Mouse (Mus musculus): ENCODE data around the gene Stox1. TPM values are rescaled to one million over a fixed set of nuclear protein-coding genes. Genes with fewer than 3 reads are reported as not detected.

Stox1 gene
- total RNA-seq (2023), result 0.21 TPM

DNA sequence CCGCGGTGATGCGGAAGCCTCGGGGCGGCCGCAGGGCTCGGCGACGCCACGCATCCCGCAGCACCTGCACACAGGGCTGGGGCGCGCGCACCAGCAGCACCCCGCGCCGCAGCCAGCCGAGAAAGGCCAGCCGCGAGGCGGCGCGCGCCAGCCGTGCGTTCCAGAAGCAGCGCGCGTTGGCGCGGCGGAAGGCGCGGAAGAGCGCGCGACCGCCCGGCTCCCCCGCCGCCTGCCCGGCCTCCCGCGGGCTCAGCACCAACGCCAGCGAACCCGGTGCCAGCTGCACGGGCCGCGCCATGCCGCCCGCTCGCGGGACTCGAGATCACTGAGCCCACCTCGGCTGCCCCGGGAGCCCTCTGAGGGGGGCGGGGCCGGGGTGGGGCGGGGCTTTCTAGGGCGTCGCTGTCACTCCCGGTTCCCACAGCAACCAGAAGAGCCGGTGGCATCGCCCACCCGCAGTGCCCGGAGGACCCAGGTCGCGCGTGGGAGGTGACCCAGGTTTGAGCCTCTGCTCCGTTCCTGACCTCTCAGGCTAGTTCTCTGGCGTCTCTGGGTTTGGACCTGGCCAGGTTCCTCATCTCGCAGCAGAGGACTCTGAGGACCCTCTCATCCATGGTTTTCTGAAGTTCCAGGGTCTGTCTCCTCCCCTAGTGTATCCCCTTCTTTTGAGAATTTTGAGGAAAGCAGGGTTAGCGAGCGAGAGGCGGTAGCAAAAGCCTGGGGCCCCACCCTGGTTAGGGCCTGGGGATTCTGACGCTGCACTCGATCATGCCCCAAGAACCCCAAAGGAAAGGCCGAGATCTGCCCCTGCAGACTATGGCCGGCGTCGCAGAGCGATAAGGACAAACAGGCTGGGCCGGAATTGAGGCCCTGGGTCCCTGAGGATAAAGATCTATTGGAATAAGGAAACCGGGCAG lies at the start of gene Stox1:
Gene Stox1 (minus strand): TSS at position 358 of the 917 bp plus-strand sequence.

DNA sequence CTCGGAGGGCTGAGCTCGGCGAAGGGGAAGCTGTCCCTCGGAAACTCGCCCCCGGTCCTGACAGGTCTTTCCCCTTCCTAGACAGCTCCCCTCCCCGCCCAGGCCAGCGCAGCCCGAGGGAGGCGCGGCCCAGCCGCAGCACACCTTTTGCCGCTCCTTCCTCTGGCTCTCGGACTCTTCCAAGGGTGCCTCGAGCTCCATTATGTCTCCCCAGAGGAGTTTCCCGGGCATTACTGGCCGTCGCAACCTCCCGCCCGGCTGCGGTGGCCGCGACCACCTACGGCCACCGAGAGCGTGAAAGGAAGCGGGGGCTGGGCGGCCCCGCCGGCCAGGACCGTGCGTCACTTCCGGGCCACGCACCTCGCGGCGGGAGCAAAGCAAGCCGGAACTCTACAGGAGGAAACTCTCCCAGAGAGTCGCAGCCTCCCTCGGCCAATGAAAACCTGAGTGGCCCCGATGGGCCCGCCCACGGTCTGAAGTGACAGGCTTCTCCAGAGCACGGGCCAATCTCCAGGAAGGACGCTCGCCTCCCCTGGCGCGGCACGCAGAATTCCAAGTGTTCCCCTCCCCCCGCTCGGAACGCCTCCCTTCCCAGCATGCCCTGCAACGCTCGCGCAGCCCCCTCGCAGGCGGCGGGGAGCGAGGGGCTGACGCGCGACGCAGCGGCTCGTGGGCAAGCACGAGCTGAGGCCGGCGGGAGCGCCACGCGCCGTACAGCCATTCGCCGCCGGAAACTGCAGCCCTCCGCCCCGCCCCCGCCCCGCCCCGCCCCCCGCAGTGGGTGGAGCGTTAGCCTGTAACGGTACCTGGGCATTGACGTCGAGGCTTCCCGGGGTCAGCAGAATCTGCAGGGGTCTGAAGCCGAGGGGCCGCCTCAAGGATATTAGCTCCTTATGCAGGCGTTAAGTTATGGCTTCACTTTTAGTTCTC lies 74.8 kb downstream of the Stox1 start, which contains the start of gene Ddx50:
Gene Ddx50 (minus strand): TSS at position 338 of the 930 bp plus-strand sequence.

Other genes starting within 250 kb of the Stox1 start
- 26.4 TPM for gene Vps26a, start 239.3 kb downstream of the Stox1 start, total RNA-seq (2023)
- 481 TPM for gene Srgn, start 198.7 kb downstream of the Stox1 start, total RNA-seq (2023)
- 18.2 TPM for gene Kif1bp, start 147.7 kb downstream of the Stox1 start, total RNA-seq (2023)
- 159 TPM for gene Ddx21, start 123.8 kb downstream of the Stox1 start, total RNA-seq (2023)
- 157 TPM for gene Ddx50, start 74.9 kb downstream of the Stox1 start, total RNA-seq (2023)
- 130 TPM for gene Ccar1, start 66.2 kb upstream of the Stox1 start, total RNA-seq (2023)
- gene Tet1, start 182.9 kb upstream of the Stox1 start, total RNA-seq (2023), result 19.0 TPM
- 12.5 TPM for gene Slc25a16, start 194.5 kb upstream of the Stox1 start, total RNA-seq (2023)
- 1.00 TPM for gene Dna2, start 220.9 kb upstream of the Stox1 start, total RNA-seq (2023)